Mouse (Mus musculus): ENCODE data around the gene Pde6d. TPM values are rescaled to one million over a fixed set of nuclear protein-coding genes. Genes with fewer than 3 reads are reported as not detected.

The Pde6d gene
- polyA plus RNA-seq, 1 experiment from 2014 or later, result 65.5 TPM

GRCm38 (mm10) chr1:86612081-86612480, 29.7 kb upstream of the Pde6d start:
- no peaks in the 10 kb centered on the region for H3K9me3 ChIP-seq (ENCODE audit: control insufficient read depth, low read length)
- no peak for ATAC-seq (ENCODE audit: low FRiP score, low TSS enrichment)
- WGBS, result 77% methylated on average over 1 of the region's 1 CpGs
- H3K4me3 ChIP-seq (ENCODE audit: low read length), result no peak overlapping the region
- H3K27ac ChIP-seq (ENCODE audit: low read depth, low read length), result no peak overlapping the region
- H3K4me2 ChIP-seq (replicated peaks; ENCODE audit: low read depth, low read length), result no peak overlapping the region
- H3K36me3 ChIP-seq (ENCODE audit: control insufficient read depth, insufficient read depth, low read length), result peaks cover 10% of the 10 kb centered on the region
- no peaks in the 10 kb centered on the region for H3K27me3 ChIP-seq (ENCODE audit: control insufficient read depth, insufficient read depth, low read length)
- H3K4me1 ChIP-seq (ENCODE audit: control insufficient read depth, insufficient read depth, low read length), result no peaks in the 10 kb centered on the region
- H3K9ac ChIP-seq (ENCODE audit: low read depth, low read length), result no peak overlapping the region

- WGBS, result 87% methylated on average over 1 of the region's 1 CpGs
- H3K4me1 ChIP-seq (ENCODE audit: control insufficient read depth, insufficient read depth, low read length), result no peaks in the 10 kb centered on the region
- H3K9me3 ChIP-seq (ENCODE audit: control insufficient read depth, low read length), result no peaks in the 10 kb centered on the region
- no peak overlapping the region for H3K27ac ChIP-seq (ENCODE audit: low read depth, low read length)
- H3K4me3 ChIP-seq (ENCODE audit: low read length), result no peak overlapping the region
- no peak overlapping the region for H3K4me2 ChIP-seq (replicated peaks; ENCODE audit: low read depth, low read length)
- no peak for ATAC-seq (ENCODE audit: low FRiP score, low TSS enrichment)
- H3K36me3 ChIP-seq (ENCODE audit: control insufficient read depth, insufficient read depth, low read length), result peaks cover 13% of the 10 kb centered on the region
- no peaks in the 10 kb centered on the region for H3K27me3 ChIP-seq (ENCODE audit: control insufficient read depth, insufficient read depth, low read length)
- H3K9ac ChIP-seq (ENCODE audit: low read depth, low read length), result no peak overlapping the region
Measured at GRCm38 (mm10) chr1:86610954-86611353, 28.5 kb upstream of the Pde6d start.

GRCm38 (mm10) chr1:86600117-86600516, 17.7 kb upstream of the Pde6d start:
- no peaks in the 10 kb centered on the region for H3K4me1 ChIP-seq (ENCODE audit: control insufficient read depth, insufficient read depth, low read length)
- no peak for ATAC-seq (ENCODE audit: low FRiP score, low TSS enrichment)
- H3K27me3 ChIP-seq (ENCODE audit: control insufficient read depth, insufficient read depth, low read length), result no peaks in the 10 kb centered on the region
- H3K4me2 ChIP-seq (replicated peaks; ENCODE audit: low read depth, low read length), result no peak overlapping the region
- no peak overlapping the region for H3K27ac ChIP-seq (ENCODE audit: low read depth, low read length)
- H3K36me3 ChIP-seq (ENCODE audit: control insufficient read depth, insufficient read depth, low read length), result peaks cover 80% of the 10 kb centered on the region
- no peaks in the 10 kb centered on the region for H3K9me3 ChIP-seq (ENCODE audit: control insufficient read depth, low read length)
- H3K9ac ChIP-seq (ENCODE audit: low read depth, low read length), result no peak overlapping the region
- no peak overlapping the region for H3K4me3 ChIP-seq (ENCODE audit: low read length)
- WGBS, result 75% methylated on average over 2 of the region's 2 CpGs

- H3K4me2 ChIP-seq (replicated peaks; ENCODE audit: low read depth, low read length), result no peak overlapping the region
- no peaks in the 10 kb centered on the region for H3K9me3 ChIP-seq (ENCODE audit: control insufficient read depth, low read length)
- 76% methylated on average over 3 of the region's 3 CpGs for WGBS
- no peaks in the 10 kb centered on the region for H3K27me3 ChIP-seq (ENCODE audit: control insufficient read depth, insufficient read depth, low read length)
- no peak overlapping the region for H3K9ac ChIP-seq (ENCODE audit: low read depth, low read length)
- no peak overlapping the region for H3K27ac ChIP-seq (ENCODE audit: low read depth, low read length)
- no peaks in the 10 kb centered on the region for H3K4me1 ChIP-seq (ENCODE audit: control insufficient read depth, insufficient read depth, low read length)
- peaks cover 75% of the 10 kb centered on the region for H3K36me3 ChIP-seq (ENCODE audit: control insufficient read depth, insufficient read depth, low read length)
- no peak overlapping the region for H3K4me3 ChIP-seq (ENCODE audit: low read length)
- peak; percentile 20; the same call in 1 of the 2 replicates for ATAC-seq (ENCODE audit: low FRiP score, low TSS enrichment)
Measured at GRCm38 (mm10) chr1:86598516-86598915, 16.1 kb upstream of the Pde6d start.

- Histone ChIP-seq H3K4me2 (replicated peaks; ENCODE audit: low read depth, low read length) (no peak overlapping the region), H3K4me1 (ENCODE audit: control insufficient read depth, insufficient read depth, low read length) (no peaks in the 10 kb centered on the region), H3K27me3 (ENCODE audit: control insufficient read depth, insufficient read depth, low read length) (no peaks in the 10 kb centered on the region), H3K4me3 (ENCODE audit: low read length) (no peak overlapping the region), H3K9me3 (ENCODE audit: control insufficient read depth, low read length) (no peaks in the 10 kb centered on the region), H3K36me3 (ENCODE audit: control insufficient read depth, insufficient read depth, low read length) (peaks cover 68% of the 10 kb centered on the region), H3K27ac (ENCODE audit: low read depth, low read length) (no peak overlapping the region), H3K9ac (ENCODE audit: low read depth, low read length) (no peak overlapping the region)
- no peak for ATAC-seq (ENCODE audit: low FRiP score, low TSS enrichment)
- WGBS, result 94% methylated on average over 6 of the region's 6 CpGs
Measured at GRCm38 (mm10) chr1:86596512-86596911, 14.1 kb upstream of the Pde6d start.

- no peak overlapping the region for H3K27ac ChIP-seq (ENCODE audit: low read depth, low read length)
- no peaks in the 10 kb centered on the region for H3K4me1 ChIP-seq (ENCODE audit: control insufficient read depth, insufficient read depth, low read length)
- H3K9ac ChIP-seq (ENCODE audit: low read depth, low read length), result no peak overlapping the region
- peaks cover 65% of the 10 kb centered on the region for H3K36me3 ChIP-seq (ENCODE audit: control insufficient read depth, insufficient read depth, low read length)
- no peak overlapping the region for H3K4me2 ChIP-seq (replicated peaks; ENCODE audit: low read depth, low read length)
- H3K27me3 ChIP-seq (ENCODE audit: control insufficient read depth, insufficient read depth, low read length), result no peaks in the 10 kb centered on the region
- WGBS, result 96% methylated on average over 6 of the region's 6 CpGs
- no peak for ATAC-seq (ENCODE audit: low FRiP score, low TSS enrichment)
- no peaks in the 10 kb centered on the region for H3K9me3 ChIP-seq (ENCODE audit: control insufficient read depth, low read length)
- H3K4me3 ChIP-seq (ENCODE audit: low read length), result no peak overlapping the region
Measured at GRCm38 (mm10) chr1:86595315-86595714, 12.9 kb upstream of the Pde6d start.

- ATAC-seq (ENCODE audit: low FRiP score, low TSS enrichment), result no peak
- Histone ChIP-seq H3K4me3 (ENCODE audit: low read length) (no peak overlapping the region), H3K4me1 (ENCODE audit: control insufficient read depth, insufficient read depth, low read length) (no peaks in the 10 kb centered on the region), H3K9ac (ENCODE audit: low read depth, low read length) (no peak overlapping the region), H3K36me3 (ENCODE audit: control insufficient read depth, insufficient read depth, low read length) (peaks cover 64% of the 10 kb centered on the region), H3K27ac (ENCODE audit: low read depth, low read length) (no peak overlapping the region), H3K4me2 (replicated peaks; ENCODE audit: low read depth, low read length) (no peak overlapping the region), H3K27me3 (ENCODE audit: control insufficient read depth, insufficient read depth, low read length) (no peaks in the 10 kb centered on the region), H3K9me3 (ENCODE audit: control insufficient read depth, low read length) (no peaks in the 10 kb centered on the region)
- WGBS, result 95% methylated on average over 7 of the region's 7 CpGs
Measured at GRCm38 (mm10) chr1:86594539-86594938, 12.1 kb upstream of the Pde6d start.

- peak overlapping the region; percentile 82 for H3K4me2 ChIP-seq (replicated peaks; ENCODE audit: low read depth, low read length)
- no peak overlapping the region; the same call in 1 of the 2 replicates for H3K27ac ChIP-seq (ENCODE audit: low read depth, low read length)
- H3K27me3 ChIP-seq (ENCODE audit: control insufficient read depth, insufficient read depth, low read length), result no peaks in the 10 kb centered on the region
- H3K9me3 ChIP-seq (ENCODE audit: control insufficient read depth, low read length), result no peaks in the 10 kb centered on the region
- peak; percentile 42 for ATAC-seq (ENCODE audit: low FRiP score, low TSS enrichment)
- peak overlapping the region; percentile 87 for H3K9ac ChIP-seq (ENCODE audit: low read depth, low read length)
- H3K4me1 ChIP-seq (ENCODE audit: control insufficient read depth, insufficient read depth, low read length), result 0 out of 2 replicates have a peak, but pooled peaks cover 8% of the 10 kb centered on the region
- WGBS, result 0% methylated on average over 25 of the region's 26 CpGs
- H3K4me3 ChIP-seq (ENCODE audit: low read length), result peak overlapping the region; percentile 95
- H3K36me3 ChIP-seq (ENCODE audit: control insufficient read depth, insufficient read depth, low read length), result peaks cover 25% of the 10 kb centered on the region
Measured at GRCm38 (mm10) chr1:86586992-86587391, 4.6 kb upstream of the Pde6d start.

GRCm38 (mm10) chr1:86583709-86584108, 1.3 kb upstream of the Pde6d start:
- H3K9me3 ChIP-seq (ENCODE audit: control insufficient read depth, low read length), result no peaks in the 10 kb centered on the region
- H3K4me2 ChIP-seq (replicated peaks; ENCODE audit: low read depth, low read length), result peak overlapping the region; percentile 77; the same call in 1 of the 2 replicates
- H3K36me3 ChIP-seq (ENCODE audit: control insufficient read depth, insufficient read depth, low read length), result no peaks in the 10 kb centered on the region
- H3K4me3 ChIP-seq (ENCODE audit: low read length), result peak overlapping the region; percentile 93; the same call in 1 of the 2 replicates
- H3K4me1 ChIP-seq (ENCODE audit: control insufficient read depth, insufficient read depth, low read length), result peaks cover 14% of the 10 kb centered on the region; the same call in 1 of the 2 replicates
- no peak for ATAC-seq (ENCODE audit: low FRiP score, low TSS enrichment)
- 63% methylated on average over 2 of the region's 2 CpGs for WGBS
- no peaks in the 10 kb centered on the region for H3K27me3 ChIP-seq (ENCODE audit: control insufficient read depth, insufficient read depth, low read length)
- H3K9ac ChIP-seq (ENCODE audit: low read depth, low read length), result no peak overlapping the region
- H3K27ac ChIP-seq (ENCODE audit: low read depth, low read length), result no peak overlapping the region

All from kidney, embryonic 14.5 days (tissue).